Mouse (Mus musculus) gastrocnemius, adult 18-20 months (tissue): ENCODE data around the gene Hrc. TPM values are rescaled to one million over a fixed set of nuclear protein-coding genes. Genes with fewer than 3 reads are reported as not detected.
"Not testable (repeated sequence)": the region's sequence is repeated elsewhere in the genome, so short reads cannot be mapped to it uniquely, and the experiment has no call there.

ENCODE experiments used
- DNase-seq: peaks from one replicate; pipeline ENCODE4 v3.0.0; 2021; ENCODE audit warnings: low spot score
- total RNA-seq, 2 experiments: library from RNA; stranded (reverse); gene quantifications; 2 replicates each; pipeline ENCODE4 v1.2.3; 2021

Hrc gene
- total RNA-seq, 2 experiments from 2014 or later, result 877 to 904 TPM

GRCm38 (mm10) chr7:45332685-45333425, 2.2 kb upstream of the Hrc start:
- peak; percentile 52 for DNase-seq

- DNase-seq, result peak; percentile 93
Measured at GRCm38 (mm10) chr7:45333431-45333982, 1.6 kb upstream of the Hrc start, which contains the start of gene Trpm4. Trpm4 (minus strand) TSS chr7:45333780.

- peak; percentile 83 for DNase-seq
Measured at GRCm38 (mm10) chr7:45334605-45335004, 485 bp upstream of the Hrc start.

- DNase-seq, result no peak
Measured at GRCm38 (mm10) chr7:45336319-45336718, 1.2 kb downstream of the Hrc start.

GRCm38 (mm10) chr7:45337469-45337868, 2.4 kb downstream of the Hrc start:
- DNase-seq, result no peak

- no peak for DNase-seq
Measured at GRCm38 (mm10) chr7:45338161-45338911, 3.2 kb downstream of the Hrc start.

- no peak for DNase-seq
Measured at GRCm38 (mm10) chr7:45339410-45340065, 4.4 kb downstream of the Hrc start.

- no peak for DNase-seq
Measured at GRCm38 (mm10) chr7:45340066-45340442, 5.0 kb downstream of the Hrc start.

- no peak for DNase-seq
Measured at GRCm38 (mm10) chr7:45340669-45341068, 5.6 kb downstream of the Hrc start.

GRCm38 (mm10) chr7:45341303-45341702, 6.2 kb downstream of the Hrc start:
- DNase-seq, result peak; percentile 91

- no peak for DNase-seq
Measured at GRCm38 (mm10) chr7:45342081-45342480, 7.0 kb downstream of the Hrc start.

GRCm38 (mm10) chr7:45343543-45343942, 8.5 kb downstream of the Hrc start:
- no peak for DNase-seq

- DNase-seq, result no peak
Measured at GRCm38 (mm10) chr7:45346905-45347304, 11.8 kb downstream of the Hrc start.

- no peak for DNase-seq
Measured at GRCm38 (mm10) chr7:45353041-45353440, 18.0 kb downstream of the Hrc start.

GRCm38 (mm10) chr7:45355318-45356020, 20.4 kb downstream of the Hrc start:
- no peak for DNase-seq

- no peak for DNase-seq
Measured at GRCm38 (mm10) chr7:45356087-45356486, 21.0 kb downstream of the Hrc start.

- not testable (repeated sequence) for DNase-seq
Measured at GRCm38 (mm10) chr7:45359081-45359480, 24.0 kb downstream of the Hrc start.

GRCm38 (mm10) chr7:45360404-45361125, 25.5 kb downstream of the Hrc start:
- no peak for DNase-seq

GRCm38 (mm10) chr7:45361243-45361804, 26.2 kb downstream of the Hrc start:
- DNase-seq, result peak; percentile 64

GRCm38 (mm10) chr7:45362801-45363200, 27.7 kb downstream of the Hrc start:
- no peak for DNase-seq
